In genomic region chr5:32930761-32931160, GRCm38 (mm10) we compare ENCODE assay signal across 10 mouse cellular contexts.
DNase-seq lines count a peak whose midpoint lies in the region; ATAC-seq and TF ChIP-seq lines count a peak whose summit lies in the region.
"Had no signal": no experiment of that assay in that cellular context is flagged by ENCODE, and none has a peak within 500 bp of the region (broad histone marks: within the 10 kb centered on the region; RNA-seq: fewer than 3 reads in every experiment).

No protein-coding gene starts in this region.

- ATAC-seq in heart, postnatal 0 days (ENCODE audit: insufficient read depth, low read depth), result no peak; the same call in 1 of the 2 replicates
- no peak for ATAC-seq in megakaryocyte-erythroid progenitor cell, adult 5-6 weeks (replicated peaks; ENCODE audit: low FRiP score, low TSS enrichment, poor library complexity, severe bottlenecking)

- no peak for TF ChIP-seq EP300 in heart, postnatal 0 days (IDR thresholded peaks at IDR 0.05; ENCODE audit: low read depth)

- H3K9ac ChIP-seq in heart, postnatal 0 days (replicated peaks; ENCODE audit: low read depth, low read length), result no peak overlapping the region
- H3K9ac ChIP-seq: midbrain, embryonic 12.5 days had no signal

- no peaks in the 10 kb centered on the region for H3K4me1 ChIP-seq in heart, postnatal 0 days (ENCODE audit: control insufficient read depth, insufficient read depth)
- H3K4me1 ChIP-seq: midbrain, embryonic 12.5 days had no signal

- no peaks in the 10 kb centered on the region for H3K9me3 ChIP-seq in heart, postnatal 0 days (replicated peaks; ENCODE audit: control insufficient read depth, low read length)
- H3K9me3 ChIP-seq: midbrain, embryonic 12.5 days had no signal

- no peak overlapping the region for H3K4me3 ChIP-seq in heart, postnatal 0 days (ENCODE audit: low read depth, low read length)
- H3K4me3 ChIP-seq: midbrain, embryonic 12.5 days had no signal

- no peak overlapping the region for H3K4me2 ChIP-seq in heart, postnatal 0 days (ENCODE audit: low read depth, low read length)
- H3K4me2 ChIP-seq: midbrain, embryonic 12.5 days had no signal

- WGBS in heart, postnatal 0 days, result 55% methylated on average over 2 of the region's 2 CpGs

- H3K27ac ChIP-seq in heart, postnatal 0 days (ENCODE audit: low read depth), result no peak overlapping the region
- H3K27ac ChIP-seq: midbrain, embryonic 12.5 days had no signal

- H3K27me3 ChIP-seq in heart, postnatal 0 days (ENCODE audit: control insufficient read depth, insufficient read depth, low read length), result no peaks in the 10 kb centered on the region
- H3K27me3 ChIP-seq: midbrain, embryonic 12.5 days had no signal

- DNase-seq in heart, postnatal 0 days (ENCODE audit: low spot score), result peak; percentile 15
- DNase-seq in heart, postnatal 4 days, result no peak
- peak; percentile 21 for DNase-seq in urinary bladder, postnatal 25 days (ENCODE audit: low spot score)
- no peak for DNase-seq in urinary bladder, adult 2 months (ENCODE audit: low spot score)
- DNase-seq in cerebellum, postnatal 36 days, result peak; percentile 14 to 40
- peak; percentile 12 to 19 for DNase-seq in urinary bladder, postnatal 36 days (ENCODE audit: low spot score in 2 of 2)
- no peak for DNase-seq in embryo, embryonic 9.5 days (ENCODE audit: extremely low spot score)
- DNase-seq: gastrocnemius, postnatal 36 days had no signal

- no peak for TF ChIP-seq CTCF in heart, postnatal 0 days (IDR thresholded peaks at IDR 0.05; ENCODE audit: low read depth)

- H3K36me3 ChIP-seq in heart, postnatal 0 days (replicated peaks; ENCODE audit: control insufficient read depth, insufficient read depth, low read length), result peaks cover 73% of the 10 kb centered on the region

Comparison
In these comparisons a context has a peak if more than half of its experiments do, and no peak if none do; other contexts are left out.
1. DNase-seq: peak in heart, postnatal 0 days (single experiment), urinary bladder, postnatal 25 days (single experiment), cerebellum, postnatal 36 days (2 of 2) and urinary bladder, postnatal 36 days (2 of 2); none in heart, postnatal 4 days (single experiment), urinary bladder, adult 2 months (single experiment) and embryo, embryonic 9.5 days (single experiment).